Mouse (Mus musculus) gastrocnemius, postnatal 14 days (tissue): ENCODE results near the gene Capzb. TPM values are rescaled to one million over a fixed set of nuclear protein-coding genes. Genes with fewer than 3 reads are reported as not detected.

Source experiments
- DNase-seq: peaks from one replicate; pipeline ENCODE4 v3.0.0; 2021; ENCODE audit warnings: mixed read lengths
- intact Hi-C: fragments of 180-260 bp; cut with DNase I; formaldehyde crosslinking; loops from one replicate; pipeline ENCODE4 v1.15.1; 2025; ENCODE audit warnings: low total_unique reads
- microRNA-seq, 2 experiments: library from miRNA; unstranded; fragments of <30 nt; microRNA quantifications; one replicate each; pipeline ENCODE4 v1.2.0; 2021
- total RNA-seq, 2 experiments: library from RNA; stranded (reverse); gene quantifications; 2 replicates each; pipeline ENCODE4 v1.2.3; 2021

Gene Capzb
- total RNA-seq, 2 experiments from 2014 or later = 590 to 617 TPM

DNA sequence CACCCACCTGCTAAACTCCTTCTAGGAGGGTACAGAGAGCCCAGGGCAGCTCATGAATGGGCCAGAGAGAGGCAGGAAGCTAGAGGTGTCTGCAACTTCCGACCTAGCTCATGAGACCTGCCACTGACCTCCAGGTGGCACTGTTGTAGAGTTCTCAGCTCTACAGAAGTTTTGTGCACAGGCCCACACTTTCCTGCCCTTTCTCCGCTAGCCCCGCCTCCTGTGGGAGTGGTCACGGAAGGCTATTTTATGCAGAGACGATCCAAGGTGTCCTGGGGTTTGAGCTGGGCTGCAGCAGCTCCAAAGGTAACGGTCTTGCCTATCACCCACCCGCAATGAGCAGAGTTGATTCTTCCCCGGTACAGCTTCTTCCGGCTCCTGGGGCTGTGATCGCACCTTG lies 137.9 kb downstream of the Capzb start:
- DNase-seq = peak; percentile 70
- intact Hi-C loops = loop anchor here (10.0 kb wide), 1 partner anchor 246 kb away; no protein-coding TSS in a partner anchor

DNA sequence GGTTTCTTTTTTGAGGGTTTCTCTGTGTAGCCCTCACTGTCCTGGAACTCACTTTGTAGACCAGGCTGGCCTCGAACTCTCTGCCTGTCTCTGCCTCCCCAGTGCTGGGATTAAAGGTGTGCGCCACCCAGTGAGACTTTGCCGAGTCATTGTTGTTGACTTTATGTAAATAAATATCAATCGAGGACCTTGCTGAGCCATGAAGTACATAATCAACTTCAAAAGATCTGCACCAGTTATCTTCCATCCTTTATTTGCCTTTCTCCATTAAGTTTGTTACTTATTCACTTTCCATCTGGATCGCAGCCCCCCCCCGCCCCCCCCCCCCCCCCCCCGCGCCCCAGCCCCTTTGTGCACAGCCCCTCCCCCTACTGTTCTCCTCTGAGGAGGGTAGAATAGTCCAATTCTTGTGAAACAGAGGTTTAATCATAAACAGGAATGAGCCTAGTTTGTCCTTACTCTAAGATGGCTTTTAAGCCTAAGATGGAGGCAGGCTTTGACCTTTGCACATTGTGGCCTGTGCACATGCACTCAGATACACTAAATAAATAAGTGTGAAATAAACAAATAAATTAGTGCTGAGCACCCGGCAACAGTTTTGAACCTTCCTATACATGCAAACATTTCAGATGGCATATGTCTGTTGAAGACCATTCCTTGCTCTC lies 142.1 kb downstream of the Capzb start:
- no peak for DNase-seq
- intact Hi-C loops = loop anchor here (10.0 kb wide), 1 partner anchor 250 kb away; no protein-coding TSS in a partner anchor

DNA sequence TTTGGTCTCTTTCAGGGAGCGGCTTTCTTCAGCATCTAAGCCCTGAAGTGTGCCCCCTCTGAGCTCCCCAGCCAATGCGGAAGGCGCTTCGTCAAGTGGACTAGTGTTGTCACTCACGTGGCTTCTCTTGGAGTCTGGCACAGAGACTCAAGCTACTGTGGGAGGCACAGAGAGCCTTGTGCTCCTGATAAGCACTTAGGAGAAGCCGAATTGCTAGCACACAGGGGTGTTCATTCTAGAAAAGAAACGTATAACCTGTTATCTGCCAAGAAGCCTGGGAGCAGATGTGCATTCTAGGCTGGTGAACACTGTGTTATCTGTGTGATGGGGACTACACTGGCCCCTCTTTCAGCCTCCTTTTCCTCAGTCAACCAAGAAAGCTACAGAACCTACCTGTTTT lies 142.8 kb downstream of the Capzb start:
- intact Hi-C loops = loop anchor here (10.0 kb wide), 1 partner anchor 251 kb away; no protein-coding TSS in a partner anchor
- no peak for DNase-seq

DNA sequence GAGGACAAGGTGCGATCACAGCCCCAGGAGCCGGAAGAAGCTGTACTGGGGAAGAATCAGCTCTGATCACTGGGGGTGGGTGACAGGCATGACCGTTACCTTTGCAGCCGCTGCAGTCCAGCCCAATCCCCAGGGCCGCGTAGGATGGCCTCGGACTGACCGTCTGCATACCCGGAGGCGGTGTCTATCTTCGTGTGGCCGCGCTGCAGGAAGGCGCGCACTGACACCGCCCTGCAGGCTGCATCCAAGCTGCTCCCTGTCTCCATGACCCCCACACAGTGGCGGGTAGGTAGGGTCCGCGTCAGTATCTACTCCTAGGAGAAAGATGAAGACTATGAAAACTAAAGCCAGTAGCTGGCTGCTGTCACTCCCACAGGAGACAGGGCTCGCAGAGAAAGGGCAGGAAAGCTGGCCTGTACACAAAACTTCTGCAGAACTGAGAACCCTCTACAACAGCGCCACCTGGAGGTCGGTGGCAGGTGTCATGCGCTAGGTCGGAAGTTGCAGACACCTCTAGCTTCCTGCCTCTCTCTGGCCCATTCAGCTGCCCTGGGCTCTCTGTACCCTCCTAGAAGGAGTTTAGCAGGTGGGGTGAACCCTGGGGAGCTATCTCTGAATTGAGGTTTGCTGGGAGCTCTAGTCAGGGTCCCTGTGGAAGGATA lies 144.3 kb downstream of the Capzb start:
- intact Hi-C loops = loop anchor here (10.0 kb wide), 1 partner anchor 252 kb away; no protein-coding TSS in a partner anchor

DNA sequence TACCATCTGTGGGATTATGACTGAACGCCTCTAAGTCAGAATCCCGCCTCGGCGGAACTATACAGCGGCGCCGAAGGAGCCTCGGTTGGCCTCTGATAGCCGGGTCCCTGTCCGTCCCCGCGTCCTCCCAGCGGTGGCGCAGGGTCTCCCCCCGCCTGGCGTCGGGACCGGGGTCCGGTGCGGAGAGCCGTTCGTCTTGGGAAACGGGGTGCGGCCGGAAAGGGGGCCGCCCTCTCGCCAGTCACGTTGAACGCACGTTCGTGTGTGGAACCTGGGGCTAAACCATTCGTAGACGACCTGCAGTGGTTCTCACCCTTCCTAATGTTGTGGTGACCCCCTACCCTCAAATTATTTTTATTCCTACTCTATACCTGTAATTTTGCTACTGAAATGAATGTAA lies 145.4 kb downstream of the Capzb start:
- intact Hi-C loops = loop anchor here (10.0 kb wide), 1 partner anchor 253 kb away; no protein-coding TSS in a partner anchor
- DNase-seq = no peak

More for the DNA sequence above, 144.3 kb downstream of the Capzb start:
- peak; percentile 78 for DNase-seq

DNA sequence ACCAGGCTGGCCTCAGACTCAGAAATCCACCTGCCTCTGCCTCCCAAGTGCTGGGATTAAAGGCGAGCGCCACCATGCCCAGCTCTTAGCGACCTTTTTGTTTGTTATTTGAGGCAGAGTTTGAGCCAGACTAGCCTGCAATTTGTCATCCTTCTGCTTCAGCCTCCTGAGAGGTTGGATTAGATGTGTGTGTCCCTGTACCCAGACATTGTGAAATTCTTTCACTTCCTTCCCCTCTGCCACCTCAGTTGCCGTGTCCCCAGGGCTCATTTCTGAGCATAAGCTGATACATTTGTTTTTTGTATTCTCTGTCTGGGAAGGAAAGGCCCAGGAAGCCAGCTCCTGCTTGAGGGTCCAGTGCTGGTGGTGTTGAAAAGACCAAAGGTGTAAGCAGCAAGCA lies 148.1 kb downstream of the Capzb start:
- no peak for DNase-seq
- intact Hi-C loops = no loop called here

Small RNA genes within 50 kb of the gene (microRNA-seq; reads per million reads assigned to microRNA genes)
- 0 reads per million in 2 experiments for gene Gm24245
- 0 reads per million in 2 experiments for gene Gm25732

Other genes with a start within 250 kb of the Capzb start
- not detected for gene Rnf186, start 225.8 kb upstream of the Capzb start, total RNA-seq
- gene Tmco4, start 220.0 kb upstream of the Capzb start, total RNA-seq = 1 to 10 TPM; 3.4 to 3.5 TPM
- gene Htr6, start 117.3 kb upstream of the Capzb start, total RNA-seq = not detected
- 10 to 100 TPM; 32.2 to 39.6 TPM for gene Nbl1, start 99.9 kb upstream of the Capzb start, total RNA-seq
- gene Minos1, start 61.8 kb upstream of the Capzb start, total RNA-seq = 100 to 1,000 TPM; 434 to 465 TPM
- 1 to 10 TPM; 6.0 to 6.4 TPM for gene Pqlc2, start 117.8 kb downstream of the Capzb start, total RNA-seq
- 10 to 100 TPM; 34.2 to 37.4 TPM for gene Akr7a5, start 117.8 kb downstream of the Capzb start, total RNA-seq
- 10 to 100 TPM; 32.3 to 43.5 TPM for gene Mrto4, start 159.7 kb downstream of the Capzb start, total RNA-seq
- gene Emc1, start 159.7 kb downstream of the Capzb start, total RNA-seq = 10 to 100 TPM; 24.9 to 26.7 TPM
- 10 to 100 TPM; 71.7 to 73.6 TPM for gene Ubr4, start 159.7 kb downstream of the Capzb start, total RNA-seq